Mouse (Mus musculus): ENCODE results near the gene Drc1. TPM values are rescaled to one million over a fixed set of nuclear protein-coding genes. Genes with fewer than 3 reads are reported as not detected.

Gene Drc1
- total RNA-seq, 2 experiments from 2014 or later: 0.28 to 0.79 TPM

DNA sequence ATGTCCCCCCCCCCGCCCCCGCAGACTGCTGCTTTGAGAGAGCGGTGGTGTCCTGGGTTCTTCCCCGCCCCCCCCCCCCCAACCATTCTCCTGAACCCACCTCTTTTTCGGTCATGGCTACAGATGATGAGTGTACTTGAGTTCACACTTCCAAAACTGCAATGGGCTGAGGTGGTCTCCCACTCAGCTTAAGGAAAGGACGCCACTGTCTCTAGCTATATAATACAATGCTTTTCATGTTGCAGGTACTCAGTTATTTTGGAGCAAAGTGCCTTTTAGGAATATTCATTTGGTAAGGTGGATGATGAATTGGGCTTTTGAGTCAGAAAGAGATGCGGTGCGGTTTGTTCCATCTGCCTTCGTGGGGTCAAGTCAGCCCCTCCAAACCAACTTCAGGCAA lies 324 bp upstream of the Drc1 start:
- no peak for ATAC-seq (replicated peaks; ENCODE audit: low FRiP score, low TSS enrichment, poor library complexity, severe bottlenecking)

DNA sequence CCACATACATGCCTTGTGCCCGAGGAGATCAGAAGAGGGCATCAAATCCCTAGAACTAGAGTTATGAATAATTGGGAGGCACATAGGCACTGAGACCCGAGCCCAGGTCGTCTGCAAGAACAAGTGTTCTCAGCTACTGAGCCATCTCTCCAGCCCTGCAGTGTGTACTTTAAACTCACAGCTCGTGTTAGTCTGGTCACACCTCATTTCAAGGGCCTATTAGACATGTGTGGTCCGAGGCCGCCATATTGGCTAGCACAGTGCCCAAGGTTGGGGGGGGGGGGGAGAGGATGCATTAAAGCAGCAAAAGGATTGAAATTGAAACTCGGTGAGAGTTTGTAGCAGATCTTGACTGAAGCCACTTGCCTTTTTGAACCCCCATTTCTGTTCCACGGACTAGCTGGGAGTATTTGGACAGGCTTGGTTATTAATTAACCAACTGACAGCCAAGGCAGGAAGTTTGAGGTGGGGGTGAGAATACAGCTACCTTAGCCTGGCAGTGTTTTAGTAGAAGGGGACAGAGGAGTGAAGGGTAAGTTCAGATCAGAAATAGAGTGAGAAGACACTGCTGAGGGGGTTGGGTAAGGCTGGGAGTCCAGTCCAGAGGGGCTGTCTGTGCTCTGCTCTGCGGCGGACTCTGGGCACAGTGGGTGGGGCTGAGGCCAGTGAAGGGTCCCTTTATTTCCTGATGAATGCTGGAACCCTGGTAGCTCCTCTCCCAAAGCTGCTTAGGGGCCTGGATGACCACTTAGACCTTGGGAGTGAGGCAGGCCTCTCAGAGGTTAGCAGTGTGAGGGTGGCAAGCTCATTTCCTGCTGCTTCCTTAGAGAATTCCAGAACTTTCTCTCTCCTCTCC lies 5.0 kb downstream of the Drc1 start:
- no peak for ATAC-seq (replicated peaks; ENCODE audit: low FRiP score, low TSS enrichment, poor library complexity, severe bottlenecking)

DNA sequence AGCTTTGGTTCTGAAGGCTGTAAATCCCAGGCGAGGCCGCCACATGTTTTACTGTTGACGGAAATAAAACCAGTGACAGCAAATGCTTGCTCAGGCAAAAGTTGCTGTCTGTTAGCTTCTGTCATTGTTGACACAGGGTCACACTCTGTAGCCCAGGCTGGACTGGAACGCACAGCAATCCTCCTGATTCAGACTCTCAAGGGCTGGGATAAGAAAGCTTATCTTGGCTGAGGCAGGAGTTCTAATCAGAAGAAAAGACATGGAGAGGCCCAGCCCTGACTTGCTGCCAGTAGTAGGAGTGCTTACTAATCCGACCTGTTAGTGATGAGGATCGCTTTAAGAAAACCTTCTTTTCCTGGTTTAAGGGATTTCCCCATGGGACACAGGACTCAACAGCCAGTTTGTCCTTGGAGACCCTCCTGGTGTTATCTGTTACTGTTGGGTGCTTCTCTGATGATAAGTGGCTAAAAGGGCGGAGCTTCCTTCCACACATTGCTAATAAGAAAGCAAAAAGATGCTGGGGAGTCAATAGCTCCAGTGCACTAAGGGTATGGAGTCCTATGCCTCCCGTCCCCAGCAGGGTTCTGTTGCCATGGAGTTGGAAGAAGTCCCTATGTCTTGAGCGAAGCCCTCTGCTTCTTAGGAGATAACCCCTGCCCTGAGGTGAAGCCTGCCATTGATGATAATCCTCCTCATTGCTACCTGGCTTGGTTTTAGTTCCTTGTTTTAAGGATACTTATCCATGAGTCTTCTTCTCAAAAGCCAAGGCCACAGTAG lies 6.1 kb downstream of the Drc1 start:
- peak; percentile 78 for ATAC-seq (replicated peaks; ENCODE audit: low FRiP score, low TSS enrichment, poor library complexity, severe bottlenecking)

DNA sequence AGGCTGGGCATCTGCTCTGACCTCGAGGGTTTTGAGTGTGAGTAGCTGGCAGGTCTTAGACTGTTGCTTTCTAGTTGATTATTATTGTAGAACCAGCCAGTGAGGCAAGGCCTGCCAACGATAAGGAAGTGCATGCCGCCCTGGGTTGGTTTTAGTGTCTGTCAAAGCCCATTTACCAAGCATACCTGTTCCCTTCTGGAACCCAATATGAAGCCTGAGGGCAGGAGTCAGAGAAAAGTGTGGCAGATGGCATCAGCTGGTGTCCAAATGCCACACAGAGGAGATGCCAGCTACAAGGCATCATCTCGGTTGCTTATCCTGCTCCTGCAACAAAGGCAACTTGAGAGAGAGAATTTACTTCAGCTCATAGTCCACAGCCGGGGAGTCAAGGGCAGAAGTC lies 59.6 kb downstream of the Drc1 start:
- ATAC-seq (replicated peaks; ENCODE audit: low FRiP score, low TSS enrichment, poor library complexity, severe bottlenecking): no peak

DNA sequence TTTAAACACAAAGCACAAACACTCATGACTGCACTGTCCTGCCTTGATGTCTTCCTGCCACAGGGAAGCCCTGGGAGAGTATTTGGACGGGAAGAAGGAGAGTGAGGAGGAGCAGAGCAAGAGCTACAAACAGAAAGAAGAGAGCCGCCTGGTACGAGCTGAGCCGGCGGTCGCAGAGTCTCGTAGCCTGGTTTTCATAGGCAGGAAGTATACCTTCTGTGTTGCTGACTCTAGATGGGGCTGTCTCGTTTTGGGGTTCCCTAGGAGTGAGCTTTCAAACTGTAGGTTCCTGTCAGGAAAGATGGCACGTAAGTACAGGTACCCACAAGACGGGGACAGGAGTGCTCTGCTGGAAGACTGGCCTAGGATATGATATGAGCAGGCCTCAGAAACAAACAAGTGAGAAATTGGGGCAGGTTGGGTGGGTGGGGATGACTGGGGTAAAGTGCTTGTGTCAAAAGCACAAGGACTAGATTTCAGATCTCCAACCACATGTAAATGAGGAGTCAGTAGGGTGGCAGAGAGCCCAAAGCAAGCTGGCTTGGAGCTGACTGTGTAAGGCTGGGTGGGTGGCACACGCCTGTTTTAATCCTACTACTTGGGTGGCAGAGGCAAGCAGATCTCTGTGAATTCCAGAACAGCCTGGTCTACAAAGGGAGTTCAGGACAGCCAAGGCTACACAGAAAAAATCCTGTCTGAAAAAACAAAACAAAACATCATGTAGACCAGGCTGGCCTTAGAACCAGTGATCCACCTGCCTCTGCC lies 60.6 kb downstream of the Drc1 start:
- no peak for ATAC-seq (replicated peaks; ENCODE audit: low FRiP score, low TSS enrichment, poor library complexity, severe bottlenecking)

DNA sequence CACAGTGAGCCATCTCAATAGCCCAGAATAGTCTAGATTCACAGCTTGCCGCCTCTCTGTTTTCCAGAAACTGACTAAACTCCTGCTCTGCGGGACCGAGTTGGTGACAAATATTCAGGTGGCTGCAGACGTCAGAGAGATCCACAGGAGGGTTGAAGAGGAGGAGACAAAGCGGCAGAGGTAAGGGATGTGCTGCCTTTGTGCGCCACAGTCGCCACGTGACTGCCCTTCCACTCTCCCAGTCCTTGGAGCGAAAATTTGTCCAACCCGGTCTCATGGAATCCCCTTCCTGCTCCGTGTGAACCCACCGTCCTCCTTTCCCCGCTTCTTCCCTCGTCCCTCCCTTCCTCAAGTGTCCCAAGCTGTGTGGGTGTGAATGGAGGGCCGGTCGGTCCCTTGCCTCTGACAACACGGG lies 61.4 kb downstream of the Drc1 start:
- ATAC-seq (replicated peaks; ENCODE audit: low FRiP score, low TSS enrichment, poor library complexity, severe bottlenecking): no peak

DNA sequence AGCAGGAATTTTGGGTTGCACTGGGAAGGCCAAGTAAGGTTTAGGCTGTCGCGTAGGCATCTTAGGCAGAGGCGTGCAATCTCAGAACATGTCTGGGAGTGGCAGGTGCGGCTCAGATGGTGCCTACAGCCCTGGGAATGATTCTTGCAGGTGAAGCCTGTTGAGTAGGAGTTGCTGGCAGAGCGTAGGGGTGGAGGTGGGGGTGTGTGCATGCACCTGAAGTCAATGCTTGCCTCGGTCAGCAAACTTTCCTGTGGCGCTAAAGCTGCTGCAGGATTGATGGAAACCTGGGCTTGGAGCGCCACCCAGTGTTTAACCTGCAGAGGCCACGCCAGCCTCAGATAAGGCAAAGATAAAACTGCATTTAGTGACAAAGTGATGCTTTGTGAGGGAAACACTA lies 61.9 kb downstream of the Drc1 start:
- peak; percentile 87 for ATAC-seq (replicated peaks; ENCODE audit: low FRiP score, low TSS enrichment, poor library complexity, severe bottlenecking)

DNA sequence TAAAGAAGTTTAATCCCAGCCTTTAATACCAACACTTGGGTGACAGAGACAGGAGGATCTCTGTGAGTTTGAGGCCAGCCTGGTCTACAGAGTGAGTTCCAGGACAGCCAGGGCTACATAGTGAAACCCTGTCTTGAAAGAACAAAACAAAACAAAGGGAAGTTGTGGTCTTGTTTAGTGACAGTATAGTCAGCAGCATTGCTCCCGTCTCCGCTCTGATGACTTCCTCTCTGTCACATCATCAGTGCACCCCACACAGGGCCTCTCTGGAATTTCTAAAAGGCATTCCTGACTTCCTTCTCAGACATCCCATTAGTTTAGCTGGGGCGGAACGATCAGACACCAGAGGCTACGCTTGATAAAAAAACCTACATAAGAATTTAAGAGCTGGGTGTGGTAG lies 62.7 kb downstream of the Drc1 start:
- ATAC-seq (replicated peaks; ENCODE audit: low FRiP score, low TSS enrichment, poor library complexity, severe bottlenecking): no peak

DNA sequence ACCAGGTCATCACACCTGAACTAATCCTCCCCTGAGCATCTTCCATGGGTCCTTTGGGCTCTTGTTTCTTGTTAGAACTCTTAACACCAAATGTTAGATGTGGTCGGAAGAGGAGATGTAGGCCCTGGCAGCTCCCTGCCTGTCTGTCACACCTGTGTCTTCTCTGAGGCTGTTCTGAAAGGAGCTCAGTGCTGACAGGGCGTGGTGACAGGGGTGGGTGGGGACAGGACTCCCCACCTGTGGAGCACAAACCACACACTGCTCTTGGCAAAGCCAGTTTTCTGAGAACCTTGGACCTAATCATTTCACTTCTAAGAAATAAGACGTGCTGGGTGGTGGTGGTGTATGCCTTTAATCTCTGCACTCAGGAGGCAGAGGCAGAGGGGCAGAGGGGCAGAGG lies 72.4 kb downstream of the Drc1 start:
- ATAC-seq (replicated peaks; ENCODE audit: low FRiP score, low TSS enrichment, poor library complexity, severe bottlenecking): no peak

DNA sequence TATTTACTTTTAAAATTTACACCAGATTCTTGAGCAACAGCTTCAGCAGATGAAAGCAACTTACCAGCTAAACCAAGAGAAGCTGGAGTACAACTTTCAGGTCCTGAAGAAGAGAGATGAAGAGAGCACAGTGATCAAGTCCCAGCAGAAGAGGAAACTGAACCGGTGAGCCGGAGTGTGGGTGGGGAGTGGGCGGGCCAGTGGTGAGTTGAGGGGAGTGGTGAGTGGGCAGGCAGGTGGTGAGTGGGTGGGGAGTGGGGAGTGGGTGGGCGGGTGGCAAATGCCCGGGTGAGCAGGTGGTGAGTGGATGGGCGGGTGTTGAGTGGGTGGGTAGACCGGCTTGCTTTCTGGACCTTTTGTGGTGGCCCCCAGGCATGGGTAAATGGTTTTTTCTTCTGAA lies 73.9 kb downstream of the Drc1 start:
- ATAC-seq (replicated peaks; ENCODE audit: low FRiP score, low TSS enrichment, poor library complexity, severe bottlenecking): no peak

DNA sequence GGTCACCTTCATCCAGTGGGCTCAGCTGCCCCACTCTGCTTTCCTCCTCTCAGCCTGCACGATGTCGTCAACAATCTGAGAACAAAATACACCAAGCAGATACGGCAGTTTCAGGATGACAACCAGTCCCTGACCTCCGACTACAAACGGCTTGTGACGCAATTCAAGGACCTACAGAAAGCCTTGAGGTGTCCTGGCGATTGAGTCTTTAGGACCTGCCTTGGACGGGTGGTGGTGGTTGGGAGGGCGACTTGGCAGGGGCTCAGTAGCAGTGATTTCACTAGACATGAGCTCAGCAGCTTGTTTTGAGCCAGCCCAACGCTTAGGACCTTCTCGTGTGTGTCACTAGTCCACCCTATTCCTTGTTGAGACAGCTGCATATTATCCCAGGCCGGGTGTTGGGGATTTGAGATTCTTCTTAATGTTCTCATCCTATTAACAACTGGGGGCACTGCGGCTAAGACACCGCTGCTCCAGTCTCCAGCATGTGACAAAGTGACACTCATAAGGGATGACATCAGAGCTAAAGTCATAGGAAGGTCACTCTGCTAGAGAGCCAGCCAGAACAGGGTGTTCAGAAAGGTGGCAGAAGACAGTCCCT lies 74.5 kb downstream of the Drc1 start:
- ATAC-seq (replicated peaks; ENCODE audit: low FRiP score, low TSS enrichment, poor library complexity, severe bottlenecking): no peak

DNA sequence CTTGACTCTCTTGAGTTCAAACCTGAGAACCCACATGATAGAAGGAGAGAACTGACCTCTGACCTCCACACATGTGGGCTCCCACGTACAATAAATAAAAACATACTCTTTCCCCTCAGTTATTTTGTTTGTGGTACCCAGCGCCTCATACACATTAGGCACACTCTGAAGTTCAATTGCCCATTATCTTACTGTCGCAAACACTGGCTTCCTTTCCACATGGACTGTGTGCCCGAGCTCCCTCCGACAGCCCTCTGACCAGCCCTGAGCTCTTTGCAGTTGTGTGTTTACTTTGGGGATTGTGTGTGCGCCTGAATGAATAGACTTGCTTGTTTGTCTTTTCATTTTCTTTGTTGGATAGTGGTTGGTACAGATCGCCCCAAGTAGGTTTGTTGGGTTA lies 75.5 kb downstream of the Drc1 start:
- ATAC-seq (replicated peaks; ENCODE audit: low FRiP score, low TSS enrichment, poor library complexity, severe bottlenecking): no peak

DNA sequence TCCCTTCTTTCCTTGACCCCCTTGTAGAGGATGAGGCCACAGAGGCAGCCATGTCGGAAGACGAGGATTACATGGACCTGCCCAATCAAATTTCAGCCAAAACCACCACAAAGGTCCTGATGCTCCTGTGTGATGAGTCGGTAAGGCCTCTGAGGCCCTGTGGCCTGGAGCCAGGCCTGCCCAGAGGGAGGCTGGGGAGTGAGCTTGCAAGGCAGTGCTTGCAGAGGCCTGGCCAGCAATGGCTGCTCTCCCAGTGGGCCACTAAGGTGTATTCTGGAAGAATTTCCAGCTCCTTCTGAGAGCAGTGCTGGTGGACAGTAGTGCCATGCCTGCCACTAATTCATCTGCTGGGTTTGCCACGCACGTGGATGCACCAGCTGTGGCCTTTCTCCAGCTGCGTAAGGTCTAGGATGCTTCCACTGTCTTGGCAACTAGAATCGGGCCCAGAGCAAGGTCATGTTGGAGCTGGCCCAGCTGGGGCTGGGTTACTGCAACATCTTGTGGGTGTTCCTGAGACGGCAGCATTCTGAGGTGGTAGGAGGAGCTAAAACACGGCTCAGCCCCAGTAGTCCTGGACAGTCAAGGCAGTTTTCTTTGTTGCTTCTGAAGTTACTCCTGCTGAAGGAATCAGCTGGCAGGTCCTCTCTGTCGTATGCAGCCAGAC lies 77.4 kb downstream of the Drc1 start:
- ATAC-seq (replicated peaks; ENCODE audit: low FRiP score, low TSS enrichment, poor library complexity, severe bottlenecking): no peak

DNA sequence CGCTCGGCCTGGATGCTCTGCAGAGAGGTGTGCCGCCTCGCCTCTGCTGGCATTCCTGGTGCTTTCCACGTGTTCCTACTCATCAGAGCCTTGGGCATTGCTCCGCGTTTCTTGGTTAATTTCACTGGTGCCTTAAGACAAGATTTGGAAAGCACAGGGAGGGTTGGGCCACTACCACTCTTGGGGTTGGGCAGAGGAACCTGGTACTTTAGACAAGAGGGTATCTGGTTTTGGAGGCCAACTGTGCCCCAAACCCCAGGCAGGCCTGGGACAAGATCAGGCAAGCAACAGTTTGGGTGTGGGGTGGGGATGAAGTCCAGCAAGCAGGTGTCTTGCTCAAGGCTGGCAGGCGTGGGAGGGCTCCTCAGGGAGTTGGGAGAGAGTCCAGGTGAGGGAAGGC lies 86.2 kb downstream of the Drc1 start:
- no peak for ATAC-seq (replicated peaks; ENCODE audit: low FRiP score, low TSS enrichment, poor library complexity, severe bottlenecking)

DNA sequence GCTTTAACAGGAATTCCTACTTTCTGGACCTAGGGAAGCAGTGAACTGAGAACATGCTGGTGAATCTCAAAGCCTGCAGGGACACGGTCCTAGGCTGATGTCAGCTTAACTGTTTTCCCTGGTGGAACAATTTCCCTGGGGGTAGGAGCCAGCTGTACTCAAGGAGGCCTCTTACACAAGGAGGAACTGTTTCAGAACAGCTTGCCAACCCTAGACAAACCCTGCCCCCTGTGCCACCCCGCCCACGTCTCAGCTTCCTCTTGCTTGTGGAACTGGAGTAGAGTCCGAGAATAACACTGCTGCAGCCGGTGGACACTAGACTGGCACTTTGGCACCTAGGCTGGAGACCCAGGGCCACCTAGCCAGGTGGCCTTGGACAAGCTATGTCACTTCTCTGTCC lies 88.2 kb downstream of the Drc1 start:
- no peak for ATAC-seq (replicated peaks; ENCODE audit: low FRiP score, low TSS enrichment, poor library complexity, severe bottlenecking)

DNA sequence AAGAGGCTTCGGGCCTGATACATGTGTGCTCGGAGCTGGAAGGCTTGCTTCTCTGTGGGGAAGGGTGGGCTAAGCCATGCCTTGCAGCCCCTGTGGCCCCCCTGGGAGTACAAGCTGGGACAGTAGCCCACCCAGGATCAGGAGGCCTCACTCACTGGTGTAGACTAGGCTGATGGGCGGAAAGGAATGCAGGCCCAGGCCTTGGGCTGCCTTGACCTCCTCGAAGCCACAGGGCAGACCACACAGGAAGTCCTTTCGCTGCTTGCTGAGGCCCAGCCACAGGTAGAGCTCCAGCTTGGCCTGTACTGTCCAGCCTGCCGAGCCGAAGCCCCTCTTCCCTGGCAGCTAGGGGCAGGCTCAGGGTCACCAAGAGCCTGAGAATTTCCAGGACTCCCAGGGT lies 101.7 kb downstream of the Drc1 start:
- ATAC-seq (replicated peaks; ENCODE audit: low FRiP score, low TSS enrichment, poor library complexity, severe bottlenecking): no peak

DNA sequence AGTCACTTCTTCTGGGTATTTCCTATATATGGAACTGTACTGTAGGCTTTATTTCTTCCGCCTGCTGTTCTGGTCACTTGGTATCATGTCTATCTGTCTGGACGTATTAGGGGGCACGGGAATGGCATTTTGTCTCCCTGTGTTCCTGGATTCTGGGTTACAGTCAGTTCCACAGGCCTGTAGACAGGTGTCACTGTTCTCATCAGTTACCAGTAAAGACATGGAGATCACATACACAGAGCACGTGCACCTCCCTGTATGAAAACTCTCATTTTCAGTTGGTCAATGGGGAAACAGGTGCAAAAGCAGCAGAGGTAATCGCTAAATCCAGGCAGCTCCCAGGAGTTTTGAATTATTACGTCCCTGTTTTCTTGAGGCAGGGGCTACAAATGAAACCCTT lies 106.5 kb downstream of the Drc1 start:
- no peak for ATAC-seq (replicated peaks; ENCODE audit: low FRiP score, low TSS enrichment, poor library complexity, severe bottlenecking)

DNA sequence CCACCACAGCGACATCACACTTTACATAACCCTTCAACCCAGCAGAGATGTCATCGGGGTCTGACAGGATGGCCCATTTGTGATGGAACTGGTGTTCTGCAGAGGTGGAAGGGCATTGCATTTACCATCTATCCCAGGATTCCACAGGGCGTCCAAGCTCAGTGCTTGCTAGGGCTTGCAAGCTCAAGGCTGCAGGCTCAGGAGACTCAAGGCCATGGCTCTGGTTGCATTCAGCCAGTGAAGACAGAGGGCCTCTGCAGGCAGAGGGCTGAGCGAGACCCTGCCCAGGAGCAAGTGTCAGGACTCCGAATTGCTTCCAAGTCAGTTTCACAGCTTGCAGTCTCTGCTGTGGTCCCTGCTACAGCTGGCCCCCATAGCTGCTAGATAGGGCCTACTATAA lies 108.6 kb downstream of the Drc1 start:
- no peak for ATAC-seq (replicated peaks; ENCODE audit: low FRiP score, low TSS enrichment, poor library complexity, severe bottlenecking)

DNA sequence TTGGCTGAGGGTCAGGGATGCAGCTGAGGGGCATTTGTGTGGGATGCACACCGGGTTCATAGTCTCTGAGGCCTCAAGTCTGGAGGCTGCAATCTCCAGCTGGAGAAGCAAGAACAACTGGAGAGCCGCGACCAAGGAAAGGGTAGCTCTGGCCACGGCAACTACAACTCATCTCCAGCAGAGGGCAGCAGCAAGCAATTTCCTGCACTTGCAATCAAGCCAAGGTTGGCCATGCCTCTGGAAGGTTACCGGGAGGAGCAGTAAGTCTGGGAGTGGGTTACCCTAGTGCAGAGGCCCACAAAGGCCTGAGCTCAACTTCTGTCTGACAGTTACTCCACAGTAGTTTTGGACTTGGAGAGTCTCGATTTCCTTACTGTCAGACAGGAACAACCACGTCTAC lies 110.3 kb downstream of the Drc1 start:
- peak; percentile 50 for ATAC-seq (replicated peaks; ENCODE audit: low FRiP score, low TSS enrichment, poor library complexity, severe bottlenecking)

Data from megakaryocyte-erythroid progenitor cell, adult 5-6 weeks (primary cell).